Mouse (Mus musculus) kidney, adult 2 months (tissue): ENCODE measurements around the gene Ssna1.

Source experiments
- CTCF ChIP-seq: fragments of 200-500 bp; conservative IDR thresholded peaks from 2 replicates; pipeline ENCODE4 v1.5.1; 2011; ENCODE audit warnings: low read depth, mild to moderate bottlenecking, control low read depth, low read length, moderate library complexity, mixed read lengths; ENCODE audit not compliant: insufficient read depth, insufficient read length
- POLR2A ChIP-seq: fragments of 200-500 bp; IDR thresholded peaks from one replicate; pipeline ENCODE4 v1.6.1; 2011; ENCODE audit warnings: low read depth, low read length, control low read depth

DNA sequence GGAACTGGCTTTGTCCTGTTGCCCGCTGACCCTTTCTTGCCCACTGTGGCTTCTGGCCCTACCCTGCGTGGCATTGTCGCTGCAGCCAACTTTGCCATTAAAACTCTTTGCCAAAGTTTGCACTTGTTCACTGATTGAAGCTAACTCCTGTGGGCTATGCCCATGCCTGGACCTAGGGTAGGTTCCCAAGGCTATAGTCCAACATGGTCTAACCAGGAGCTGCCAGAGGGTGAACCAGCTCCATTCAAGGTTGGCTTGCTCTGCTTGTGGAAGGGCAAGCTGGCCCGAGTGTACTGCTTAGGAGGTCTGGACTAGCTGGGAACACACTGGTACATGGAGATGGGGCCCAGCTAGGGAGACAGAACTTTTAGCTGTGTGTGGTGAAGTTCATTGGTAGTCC is 28.1 kb downstream of the Ssna1 start:
- TF ChIP-seq CTCF, result no peak
- TF ChIP-seq POLR2A, result no peak
